Mouse (Mus musculus): Measurements from ENCODE around the gene Scn10a.

- no peak for TF ChIP-seq CTCF (conservative IDR thresholded peaks at IDR 0.05 in 1 of 2, IDR thresholded peaks at IDR 0.05 in 1 of 2; ENCODE audit: low read depth in 2 of 2, low read length in 2 of 2)
- no peak for TF ChIP-seq ZNF384 (IDR thresholded peaks at IDR 0.05; ENCODE audit: low read depth, low read length)
- no peak for TF ChIP-seq RCOR1 (conservative IDR thresholded peaks at IDR 0.05; ENCODE audit: low read depth, low read length)
- no peak for TF ChIP-seq BHLHE40 (IDR thresholded peaks at IDR 0.05; ENCODE audit: low read depth, low read length)
- TF ChIP-seq ZMIZ1 (IDR thresholded peaks at IDR 0.05; ENCODE audit: low read depth, low read length) = no peak
- no peak for TF ChIP-seq TBP (conservative IDR thresholded peaks at IDR 0.05; ENCODE audit: low read depth, low read length)
- TF ChIP-seq EP300 (IDR thresholded peaks at IDR 0.05; ENCODE audit: low read length) = no peak
- TF ChIP-seq SMC3 (IDR thresholded peaks at IDR 0.05; ENCODE audit: low read depth, low read length) = no peak
Measured at GRCm38 (mm10) chr9:119627227-119627626, 91.9 kb downstream of the Scn10a start.
